Mouse (Mus musculus): ENCODE data around the gene Znhit6.

Gene Znhit6

DNA sequence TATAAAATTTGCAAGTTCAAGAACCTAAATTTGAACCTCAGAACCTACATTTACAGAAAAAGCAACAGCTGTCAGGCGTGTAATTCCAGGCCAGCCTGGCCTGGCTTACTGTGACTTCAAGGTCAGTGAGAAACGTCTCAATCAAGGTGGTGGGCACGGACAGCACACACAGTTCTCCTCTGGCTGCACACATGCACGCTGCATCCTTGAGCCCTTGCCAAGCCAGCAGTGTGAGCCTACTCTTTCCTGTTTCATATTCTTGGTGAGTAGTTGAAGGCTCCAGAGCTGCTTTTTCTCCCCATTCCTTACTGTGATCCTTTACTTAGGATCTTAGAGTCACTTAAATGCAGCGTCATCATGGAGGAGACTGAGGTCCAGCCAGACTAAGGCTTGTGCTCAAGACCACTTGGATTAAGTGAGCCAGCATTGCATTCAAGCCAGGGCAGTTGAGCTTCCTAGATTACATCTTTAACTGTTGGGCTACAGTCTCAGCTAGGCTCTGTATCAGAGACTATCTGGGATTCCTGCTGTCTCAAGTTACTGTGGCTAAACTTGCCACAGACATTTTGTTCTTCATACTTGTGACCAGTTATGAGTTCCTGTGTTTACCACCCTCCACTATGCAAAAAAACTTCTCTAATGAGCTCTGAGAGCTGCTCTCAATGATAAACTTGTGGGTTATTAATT lies 29.6 kb downstream of the Znhit6 start:
- DNase-seq (ENCODE audit: low spot score in 2 of 2): no peak

DNA sequence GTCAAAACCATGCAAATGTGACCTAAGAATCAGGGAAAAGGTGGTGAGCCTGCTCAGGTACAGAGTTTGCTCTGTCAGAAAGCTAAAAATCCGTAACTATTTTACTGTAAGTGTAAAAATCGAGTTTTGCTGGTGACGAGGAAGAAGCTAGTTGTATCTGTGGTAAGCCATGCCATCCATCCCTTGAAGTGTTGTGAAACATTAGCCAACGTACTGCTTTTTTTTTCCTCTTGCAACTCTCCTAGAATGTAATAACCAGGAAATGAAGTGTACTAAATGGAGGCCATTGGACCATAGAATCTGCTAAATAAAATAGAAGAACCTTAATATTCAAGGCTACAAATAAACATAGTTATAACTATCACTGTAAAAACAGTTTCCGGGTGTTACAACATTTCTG lies 32.3 kb downstream of the Znhit6 start:
- no peak for DNase-seq (ENCODE audit: low spot score in 2 of 2)

DNA sequence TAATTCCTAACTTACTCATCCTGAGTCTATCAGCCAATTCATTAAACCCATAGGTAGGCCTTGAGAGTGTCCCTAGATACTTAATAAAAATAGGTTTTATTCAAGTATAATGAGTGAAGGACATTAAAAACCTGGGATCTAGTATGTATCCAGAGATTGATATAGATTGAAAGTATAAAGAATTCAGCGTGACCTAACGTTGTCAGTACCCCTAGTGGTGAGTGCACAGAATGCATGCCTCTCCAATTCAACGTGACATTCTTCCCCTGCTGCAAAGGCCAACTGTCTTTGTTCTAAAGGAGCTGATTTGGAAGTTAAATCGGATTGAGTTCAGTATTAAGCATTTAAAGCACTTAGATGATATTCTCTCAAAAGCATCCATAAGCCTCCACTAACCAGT lies 36.7 kb downstream of the Znhit6 start:
- no peak for DNase-seq (ENCODE audit: low spot score in 2 of 2)

DNA sequence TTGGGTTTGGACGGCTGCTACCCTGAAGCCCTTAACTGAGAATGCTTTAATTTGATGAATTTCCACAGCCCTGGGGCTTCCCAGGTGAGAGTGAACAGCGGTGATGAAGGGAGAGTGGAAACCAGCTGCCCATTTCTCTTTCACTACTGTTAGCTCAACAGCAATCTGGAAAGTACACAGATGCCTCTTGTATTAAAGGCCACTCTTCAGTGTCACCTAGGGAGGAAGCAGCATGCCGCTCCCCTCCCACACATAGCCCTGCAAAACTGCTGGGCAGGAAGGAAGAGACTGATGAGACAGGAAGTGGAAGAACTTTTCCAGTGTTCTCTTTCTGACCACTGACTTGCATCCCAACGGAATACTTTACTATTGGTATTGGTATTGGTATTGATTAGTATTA lies 37.2 kb downstream of the Znhit6 start:
- DNase-seq (ENCODE audit: low spot score in 2 of 2): no peak

DNA sequence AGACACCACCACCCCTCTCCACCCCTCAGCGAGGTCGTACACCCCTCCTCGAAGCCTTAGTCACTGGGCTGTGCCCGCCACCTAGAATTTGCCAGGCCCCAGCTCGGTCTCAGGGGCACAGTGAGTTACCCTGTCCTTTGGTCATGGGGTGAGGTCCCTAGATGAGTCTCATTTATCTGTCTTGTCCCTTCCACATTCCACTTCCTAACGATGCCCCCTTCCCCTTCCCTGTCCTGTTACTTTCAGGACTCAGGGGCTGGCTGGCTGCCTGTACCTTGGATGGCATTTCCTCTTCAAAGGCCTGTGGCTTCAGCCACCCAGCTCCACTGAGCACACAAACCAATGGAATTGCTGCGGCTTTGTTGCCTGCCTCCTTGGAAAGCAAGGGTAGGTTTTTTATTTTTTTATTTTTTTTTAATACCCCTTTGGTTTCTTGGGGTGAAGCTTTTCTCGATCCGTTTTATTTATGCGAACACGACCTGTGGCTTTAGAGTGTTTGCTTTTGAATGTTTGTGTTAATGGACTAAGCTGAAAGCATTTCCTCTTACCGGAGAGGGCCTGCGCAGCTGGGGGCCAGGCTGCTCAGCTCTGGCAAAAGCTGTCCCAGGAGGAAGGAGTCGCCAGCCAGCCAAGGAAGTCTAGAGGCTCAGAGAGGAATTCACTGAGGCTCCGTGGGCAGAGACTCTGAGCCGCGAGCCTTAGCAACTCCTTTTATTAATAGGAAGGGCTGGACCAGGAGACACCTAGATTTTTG lies 38.5 kb downstream of the Znhit6 start:
- DNase-seq (ENCODE audit: low spot score in 2 of 2): no peak

DNA sequence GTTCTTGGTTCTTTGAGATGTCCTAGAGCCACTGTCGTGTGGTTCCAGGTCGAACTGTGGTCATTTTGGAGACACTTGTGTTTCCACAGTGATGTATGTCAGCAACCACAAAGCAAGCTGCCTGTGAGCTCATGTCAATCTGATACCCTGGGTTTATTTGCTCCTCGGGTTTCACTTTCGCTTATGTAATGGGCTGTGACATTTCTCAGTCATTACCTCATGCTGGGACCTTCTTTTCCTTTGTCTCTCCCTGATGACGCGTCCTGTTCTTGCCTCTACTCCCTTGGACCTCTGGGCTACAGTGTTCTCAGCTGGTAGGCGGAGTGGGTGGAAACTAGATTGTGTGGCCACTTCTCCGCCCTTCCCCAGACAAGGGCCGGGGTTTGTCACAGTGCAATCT lies 42.3 kb downstream of the Znhit6 start:
- no peak for DNase-seq (ENCODE audit: low spot score in 2 of 2)

DNA sequence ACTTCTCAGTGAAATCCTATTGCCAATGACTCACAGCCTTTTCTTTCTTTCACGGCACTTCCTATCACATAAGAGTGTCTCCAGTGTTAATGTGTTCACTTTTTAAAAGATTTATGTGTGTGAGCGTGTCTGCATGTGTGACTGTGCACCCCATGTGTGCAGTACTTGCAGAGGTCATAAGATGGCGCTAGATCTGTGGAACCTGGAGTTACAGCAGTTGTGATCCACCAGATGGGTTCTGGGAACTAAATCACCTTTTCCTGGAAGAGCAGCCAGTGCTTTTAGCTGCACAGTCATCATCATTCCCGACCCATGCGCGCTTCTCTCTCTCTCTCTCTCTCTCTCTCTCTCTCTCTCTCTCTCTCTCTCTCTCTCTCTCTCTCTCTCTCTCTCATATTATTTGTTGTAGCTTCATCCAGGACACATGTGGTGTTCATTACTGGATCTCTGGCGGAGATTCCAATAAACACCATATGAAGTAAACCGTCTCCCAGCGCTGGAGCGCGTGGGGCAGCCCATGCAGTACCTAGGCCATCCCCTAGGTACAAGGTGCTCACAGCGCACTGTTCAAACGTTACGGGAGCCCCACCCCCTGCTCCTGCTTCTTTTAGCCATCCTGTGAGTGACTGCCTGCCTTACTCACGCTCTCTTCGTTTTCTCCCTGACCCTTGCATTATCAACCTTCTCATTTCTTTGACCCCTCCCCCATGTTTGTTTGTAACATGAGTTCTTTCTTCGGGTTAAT lies 43.8 kb downstream of the Znhit6 start:
- no peak for DNase-seq (ENCODE audit: low spot score in 2 of 2)

DNA sequence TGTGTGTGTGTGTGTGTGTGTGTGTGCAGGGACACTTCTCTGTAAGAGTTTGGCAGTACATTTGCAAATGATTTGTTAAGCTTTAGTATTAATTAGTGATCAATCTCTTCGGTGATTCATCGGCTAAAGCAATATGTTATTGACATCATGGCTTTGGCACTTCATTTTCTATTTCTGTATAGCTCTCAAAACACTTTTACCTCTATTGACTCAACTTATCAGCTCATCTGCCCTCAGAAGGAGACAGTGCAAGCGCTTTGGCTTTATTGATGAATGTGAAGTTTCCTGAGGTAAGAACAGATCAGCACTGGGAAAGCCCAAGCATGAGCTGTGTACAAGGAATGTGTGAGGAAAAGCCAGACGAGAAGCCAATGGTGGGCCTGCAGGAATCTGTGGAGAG lies 45.2 kb downstream of the Znhit6 start:
- no peak for DNase-seq (ENCODE audit: low spot score in 2 of 2)

DNA sequence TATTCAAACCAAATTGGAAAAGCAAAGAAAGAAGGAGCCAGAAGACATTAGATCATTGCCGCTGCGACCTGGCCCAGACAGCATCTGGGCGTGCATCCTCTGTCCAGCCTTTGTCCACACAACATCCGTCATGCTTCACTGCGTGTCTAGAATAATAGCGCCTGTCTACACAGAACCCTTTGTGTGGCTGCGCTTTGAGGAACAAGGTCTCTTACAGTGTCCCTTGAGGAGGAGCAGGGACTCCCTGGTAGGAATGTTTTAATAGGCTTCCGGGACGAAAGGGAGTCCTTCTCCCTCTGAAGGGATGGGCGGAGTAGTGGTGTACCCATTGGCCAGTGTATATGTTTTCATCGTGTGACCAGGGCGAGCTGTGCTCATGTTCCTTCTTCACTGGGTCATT lies 47.0 kb downstream of the Znhit6 start:
- DNase-seq (ENCODE audit: low spot score in 2 of 2): no peak

DNA sequence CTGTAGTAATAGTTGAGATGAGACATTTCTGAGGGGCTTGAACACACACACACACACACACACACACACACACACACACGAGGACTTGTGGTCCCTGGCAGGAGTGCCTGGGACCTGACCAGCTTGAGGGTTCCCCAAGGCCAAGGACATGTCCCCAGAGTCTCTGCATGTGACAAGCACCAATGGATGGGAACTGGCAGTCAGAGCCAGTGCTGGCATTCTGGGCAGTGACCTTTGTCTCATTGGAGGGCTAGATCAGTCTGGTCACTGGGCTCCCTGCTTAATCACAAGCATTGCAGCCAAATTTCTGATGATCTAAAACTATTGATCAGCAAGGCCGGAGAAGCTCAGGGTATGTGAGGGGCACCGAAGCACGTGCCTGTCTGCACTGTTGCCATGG lies 48.8 kb downstream of the Znhit6 start:
- DNase-seq (ENCODE audit: low spot score in 2 of 2): no peak

DNA sequence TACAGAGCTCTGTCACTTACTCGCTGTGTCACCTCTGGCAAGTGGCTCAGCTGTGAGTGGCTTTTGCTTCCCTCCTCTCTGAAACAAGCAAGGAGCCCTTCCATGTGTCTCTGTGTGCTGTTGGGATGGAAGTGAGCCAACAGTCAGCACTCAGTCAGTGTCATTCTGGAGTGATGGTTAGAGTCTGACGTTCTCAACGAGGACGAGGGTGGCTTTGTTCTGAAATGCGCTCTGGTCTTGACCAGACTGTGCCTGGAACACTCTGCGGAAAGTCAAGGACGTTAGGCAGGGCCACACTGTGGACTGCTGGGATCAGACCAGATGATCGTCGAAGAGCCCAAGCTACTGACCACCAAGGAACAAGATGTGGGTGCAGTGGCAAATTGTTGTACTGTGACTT lies 49.5 kb downstream of the Znhit6 start:
- no peak for DNase-seq (ENCODE audit: low spot score in 2 of 2)

DNA sequence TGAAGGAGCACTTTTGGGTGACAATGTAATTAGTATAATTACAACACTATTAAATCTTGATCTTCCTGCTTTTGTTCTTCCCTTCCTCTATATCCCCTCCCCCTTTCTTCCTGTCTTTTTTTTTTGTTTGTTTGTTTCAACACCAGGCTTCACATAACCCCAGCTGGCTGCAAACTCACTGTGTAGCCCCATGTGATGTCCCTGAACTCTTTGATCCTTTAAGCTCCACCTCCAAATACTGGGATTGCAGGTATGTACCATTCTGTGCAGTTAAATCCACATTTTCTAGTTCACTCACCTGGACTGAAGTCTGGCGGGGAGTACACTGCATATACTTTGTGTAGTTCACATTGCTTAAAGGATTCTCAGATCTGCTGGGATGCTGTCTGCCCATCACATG lies 50.1 kb downstream of the Znhit6 start:
- DNase-seq (ENCODE audit: low spot score in 2 of 2): no peak

DNA sequence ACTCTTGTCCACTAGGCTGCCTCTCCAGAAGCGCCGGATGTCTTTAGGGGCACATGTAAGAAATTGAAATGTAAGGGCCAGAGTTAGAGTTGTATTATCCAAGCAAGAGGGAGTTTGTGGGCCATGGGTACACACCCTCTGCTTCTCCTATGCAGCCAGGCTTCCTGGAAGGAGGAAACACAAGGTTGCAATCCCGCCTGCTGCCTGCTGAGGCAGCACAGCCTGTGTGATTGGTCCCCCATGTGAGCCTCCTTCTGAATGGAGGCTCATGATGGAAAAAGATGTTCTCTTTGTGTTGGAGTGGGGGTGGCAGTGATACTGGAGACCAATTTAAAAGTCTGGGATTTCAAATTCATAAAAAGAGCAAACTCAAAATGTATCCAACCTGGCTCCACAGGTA lies 51.8 kb downstream of the Znhit6 start:
- no peak for DNase-seq (ENCODE audit: low spot score in 2 of 2)

DNA sequence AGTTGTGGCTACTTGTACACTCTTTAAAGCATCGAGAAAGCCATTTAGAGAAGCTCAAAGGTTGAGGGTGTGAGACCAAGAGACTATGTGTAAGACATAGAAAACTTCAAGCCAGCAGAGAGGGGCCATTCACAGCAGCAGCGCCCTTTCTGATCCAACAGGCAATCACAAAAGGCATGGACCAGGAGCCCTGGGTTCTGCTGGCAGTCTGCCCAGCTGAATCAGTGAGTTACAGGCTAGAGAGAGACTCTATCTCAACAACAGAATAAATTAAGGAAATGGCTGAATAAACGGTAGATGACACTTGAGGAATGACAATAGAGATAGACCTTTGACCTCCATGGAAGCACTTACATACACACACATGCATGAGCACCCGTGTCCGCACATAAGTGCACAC lies 52.6 kb downstream of the Znhit6 start:
- DNase-seq (ENCODE audit: low spot score in 2 of 2): no peak

DNA sequence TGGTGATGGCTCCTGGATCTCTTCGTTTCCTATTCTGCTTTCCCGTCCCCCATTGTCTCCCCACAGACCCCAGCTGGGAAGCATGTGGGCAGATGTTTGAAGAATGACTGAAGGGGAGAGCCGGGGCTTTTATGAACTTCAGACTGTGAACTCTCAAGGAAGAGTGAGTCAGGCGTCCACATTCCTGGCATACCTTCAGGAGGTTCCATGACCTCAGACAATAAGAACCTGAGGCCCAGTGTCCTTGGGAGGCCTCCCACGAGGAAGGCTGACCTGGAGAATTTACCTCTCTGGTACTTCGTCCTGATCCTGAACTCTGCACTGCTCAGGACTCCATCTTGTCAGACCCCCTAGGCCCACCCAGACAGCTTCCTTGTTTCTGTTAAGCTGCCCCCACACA lies 56.9 kb downstream of the Znhit6 start:
- no peak for DNase-seq (ENCODE audit: low spot score in 2 of 2)

DNA sequence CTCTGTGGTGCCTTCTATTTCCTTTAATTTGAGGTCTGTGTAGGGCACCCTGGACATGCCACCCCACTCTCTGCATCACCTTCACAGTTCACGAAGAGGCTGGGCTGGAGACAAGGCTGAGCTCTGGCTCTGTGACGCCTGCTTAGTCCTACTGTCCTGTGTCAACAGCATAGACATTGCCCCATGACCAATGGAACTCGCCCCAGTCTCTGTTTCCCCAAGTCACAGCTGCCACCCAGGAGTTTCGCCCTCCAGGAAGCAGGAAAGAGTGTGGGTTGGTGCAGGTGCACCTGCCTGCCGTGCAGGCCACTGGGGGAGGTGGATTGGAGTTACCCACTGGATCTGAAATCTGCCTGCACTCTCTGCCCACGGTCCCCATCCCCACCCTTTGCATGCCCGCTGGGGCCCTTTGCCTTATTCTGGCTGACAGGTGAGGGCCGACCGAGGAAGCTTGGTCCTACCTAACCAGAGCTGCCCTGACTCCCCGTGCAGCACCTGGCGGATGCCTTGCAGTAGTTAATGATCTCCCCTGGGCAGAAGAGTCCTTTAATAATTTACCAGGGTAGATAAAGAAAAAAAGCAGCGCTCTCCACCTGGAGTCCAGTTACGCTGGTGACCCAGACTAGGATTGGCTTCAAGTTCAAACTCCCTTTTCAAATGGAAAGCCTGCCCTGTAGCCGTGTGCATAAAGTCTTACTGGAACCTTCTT lies 58.2 kb downstream of the Znhit6 start:
- no peak for DNase-seq (ENCODE audit: low spot score in 2 of 2)

DNA sequence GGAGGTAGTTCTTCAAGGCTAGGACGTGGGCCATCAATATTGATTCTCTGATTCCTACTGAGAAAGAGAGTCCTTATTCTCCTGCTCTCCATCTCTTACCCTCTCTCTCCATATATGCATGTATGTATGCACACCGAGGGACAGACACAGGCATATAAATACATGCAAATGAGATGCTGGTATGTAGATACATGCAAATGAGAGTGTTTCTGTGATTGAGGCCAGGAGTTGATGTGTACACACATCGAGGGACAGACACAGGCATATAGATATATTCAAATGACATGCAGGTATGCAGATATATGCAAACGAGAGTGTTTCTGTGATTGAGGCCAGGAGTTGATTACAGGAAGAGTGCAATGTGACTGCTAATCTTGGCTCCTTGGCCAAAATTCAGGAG lies 64.2 kb downstream of the Znhit6 start:
- DNase-seq (ENCODE audit: low spot score in 2 of 2): no peak

DNA sequence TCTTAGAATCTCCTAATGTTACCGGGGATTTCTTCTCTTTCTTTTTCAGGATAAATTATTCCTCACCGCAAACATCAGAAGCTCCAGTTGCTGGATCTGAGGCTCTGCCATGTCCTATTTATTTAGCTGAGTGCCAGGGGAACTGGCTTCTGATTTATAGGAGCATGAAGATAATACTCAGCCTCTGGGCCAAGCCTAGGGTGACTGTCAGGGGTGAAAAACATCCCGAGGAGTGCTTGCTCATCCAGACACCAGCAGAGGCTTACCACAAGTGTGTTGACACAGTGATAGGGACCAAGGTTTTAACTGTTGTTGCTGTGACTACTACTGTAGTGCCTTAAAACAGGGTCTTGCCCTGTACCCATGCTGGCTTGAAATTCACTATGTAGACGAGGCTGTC lies 64.6 kb downstream of the Znhit6 start:
- DNase-seq (ENCODE audit: low spot score in 2 of 2): no peak

DNA sequence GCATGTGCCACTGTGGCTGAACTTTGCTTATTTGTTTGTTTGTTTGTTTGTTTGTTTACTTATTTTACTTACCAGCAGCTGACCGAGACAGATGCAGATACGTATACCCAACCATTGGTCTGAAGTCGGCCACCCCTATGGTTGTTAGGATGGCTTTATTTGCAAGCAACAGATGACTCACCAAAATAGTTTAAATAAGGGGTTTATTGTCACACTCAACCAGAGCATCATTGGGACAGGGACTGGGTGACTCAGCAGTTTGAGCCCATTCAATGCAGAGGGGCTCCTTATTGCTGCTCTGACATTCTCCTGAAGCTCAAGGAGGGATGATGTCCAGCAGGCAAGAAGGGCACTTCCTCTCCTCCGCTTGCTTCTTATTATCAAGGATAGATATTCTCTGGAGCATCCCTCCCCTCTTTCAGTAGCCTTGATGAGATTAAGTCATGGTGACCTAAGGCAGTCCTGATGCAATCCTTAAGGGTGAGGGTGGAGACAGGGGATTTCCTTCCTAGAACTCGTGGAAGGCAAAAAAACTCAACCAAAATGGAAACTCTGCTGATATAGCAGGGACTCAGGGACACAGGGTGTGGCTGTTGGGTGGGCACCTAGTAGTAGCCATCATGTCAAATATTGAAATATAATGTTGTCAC lies 65.2 kb downstream of the Znhit6 start:
- DNase-seq (ENCODE audit: low spot score in 2 of 2): no peak

DNA sequence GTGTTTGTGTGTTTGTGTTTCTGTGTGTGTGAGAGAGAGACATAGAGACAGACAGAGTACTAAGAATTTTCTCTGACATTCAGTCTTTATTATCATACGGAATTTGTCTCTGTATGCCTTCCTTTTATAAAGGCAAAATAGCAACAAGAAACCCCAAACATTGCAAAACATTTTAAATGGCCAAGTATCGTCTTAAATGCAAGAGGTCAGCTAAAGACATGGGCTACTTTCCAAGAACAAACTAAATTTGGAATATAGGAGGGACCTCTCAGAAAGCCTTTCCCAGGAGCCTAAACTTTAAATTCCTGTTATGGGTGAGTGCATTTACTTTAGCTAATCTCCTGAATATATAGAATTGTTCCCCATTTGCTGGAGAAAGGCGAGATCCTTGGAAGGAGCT lies 65.9 kb downstream of the Znhit6 start:
- no peak for DNase-seq (ENCODE audit: low spot score in 2 of 2)

DNA sequence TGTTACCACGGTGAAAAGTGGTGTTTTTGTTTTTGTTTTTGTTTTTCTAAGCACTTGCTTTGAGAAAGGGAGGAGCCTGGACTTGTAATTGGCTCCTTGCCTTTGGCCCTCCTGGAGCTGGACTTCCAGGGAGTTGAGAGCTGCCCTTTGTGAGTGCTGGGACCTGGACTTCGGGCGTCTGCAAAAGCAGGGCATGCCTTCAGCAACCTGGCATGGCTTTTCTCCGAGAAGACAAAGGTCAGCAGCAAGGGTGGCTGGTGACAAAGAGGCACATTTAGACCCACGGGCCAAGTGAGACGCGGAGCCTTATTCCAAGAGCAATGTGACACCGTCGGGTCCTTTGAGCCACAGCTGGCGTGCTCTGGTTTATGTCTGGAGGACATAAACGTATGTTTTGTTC lies 66.9 kb downstream of the Znhit6 start:
- DNase-seq (ENCODE audit: low spot score in 2 of 2): no peak

DNA sequence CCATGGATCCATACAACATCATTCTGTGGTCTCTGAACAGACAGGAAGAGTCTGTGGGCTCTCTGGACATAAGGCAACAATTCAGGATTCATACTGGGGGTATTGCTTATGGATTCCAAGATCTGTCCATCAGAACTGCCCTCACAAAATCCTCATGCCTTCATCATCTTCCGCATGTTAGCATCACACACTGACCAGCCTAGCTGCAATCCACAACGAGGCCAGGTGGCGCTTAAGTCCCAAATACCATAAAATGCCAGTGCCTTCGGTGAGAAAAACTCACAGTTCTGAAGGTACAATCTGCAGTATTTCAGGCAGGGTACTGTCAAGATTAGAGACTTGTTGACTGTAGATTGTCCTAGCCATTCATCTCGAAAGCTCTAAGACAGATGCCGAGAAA lies 69.5 kb downstream of the Znhit6 start:
- no peak for DNase-seq (ENCODE audit: low spot score in 2 of 2)

Measured in urinary bladder, adult 18-20 months (tissue).